Mouse (Mus musculus) spleen, postnatal 36 days (tissue): ENCODE data around the gene Cpsf4l.
A peak's percentile ranks its signal among the peaks of the same experiment; 100 is the strongest.
"Not testable (repeated sequence)": the region's sequence is repeated elsewhere in the genome, so short reads cannot be mapped to it uniquely, and the experiment has no call there.

Experiments used
- DNase-seq, 2 experiments: peaks; one replicate each; pipeline ENCODE4 v3.0.0; 2022; ENCODE audit warnings: low spot score in 2 of 2, mixed read lengths in 1 of 2

Gene Cpsf4l

GRCm38 (mm10) chr11:113666648-113667047, 43.2 kb downstream of the Cpsf4l start:
- peak in 1 of 2 experiments; percentile 26 for DNase-seq

- DNase-seq = no peak
These were observed 43.6 kb downstream of the Cpsf4l start for GRCm38 (mm10) chr11:113666205-113666604.

GRCm38 (mm10) chr11:113664279-113664678, 45.5 kb downstream of the Cpsf4l start:
- DNase-seq = no peak

- DNase-seq = no peak
These were observed 47.9 kb downstream of the Cpsf4l start for GRCm38 (mm10) chr11:113661835-113662351.

GRCm38 (mm10) chr11:113660940-113661339, 48.9 kb downstream of the Cpsf4l start:
- no peak for DNase-seq

- not testable (repeated sequence) for DNase-seq
These were observed 49.6 kb downstream of the Cpsf4l start for GRCm38 (mm10) chr11:113660213-113660612.

GRCm38 (mm10) chr11:113658763-113659162, 51.1 kb downstream of the Cpsf4l start:
- no peak for DNase-seq

- DNase-seq = no peak
These were observed 51.5 kb downstream of the Cpsf4l start for GRCm38 (mm10) chr11:113658319-113658718.

GRCm38 (mm10) chr11:113657221-113657620, 52.6 kb downstream of the Cpsf4l start:
- DNase-seq = no peak

- DNase-seq = no peak
These were observed 53.3 kb downstream of the Cpsf4l start for GRCm38 (mm10) chr11:113656511-113656932.

GRCm38 (mm10) chr11:113654561-113655270, 55.1 kb downstream of the Cpsf4l start:
- no peak for DNase-seq

GRCm38 (mm10) chr11:113654105-113654504, 55.7 kb downstream of the Cpsf4l start:
- DNase-seq = no peak

GRCm38 (mm10) chr11:113652516-113652915, 57.3 kb downstream of the Cpsf4l start:
- no peak for DNase-seq

GRCm38 (mm10) chr11:113651907-113652273, 57.9 kb downstream of the Cpsf4l start:
- no peak for DNase-seq

- DNase-seq = peak in 1 of 2 experiments; percentile 28
These were observed 58.5 kb downstream of the Cpsf4l start for GRCm38 (mm10) chr11:113651206-113651906.

GRCm38 (mm10) chr11:113649353-113650210, 60.2 kb downstream of the Cpsf4l start, which contains the start of gene Slc39a11:
TSS of gene Slc39a11 (minus strand) at chr11:113650079.
- DNase-seq = peak; percentile 56 to 63

GRCm38 (mm10) chr11:113648690-113649352, 61.0 kb downstream of the Cpsf4l start, which contains the start of gene Cog1:
TSS of gene Cog1 (plus strand) at chr11:113649169.
- no peak for DNase-seq
